Mouse (Mus musculus): Measurements from ENCODE around the gene Snd1.

DNA sequence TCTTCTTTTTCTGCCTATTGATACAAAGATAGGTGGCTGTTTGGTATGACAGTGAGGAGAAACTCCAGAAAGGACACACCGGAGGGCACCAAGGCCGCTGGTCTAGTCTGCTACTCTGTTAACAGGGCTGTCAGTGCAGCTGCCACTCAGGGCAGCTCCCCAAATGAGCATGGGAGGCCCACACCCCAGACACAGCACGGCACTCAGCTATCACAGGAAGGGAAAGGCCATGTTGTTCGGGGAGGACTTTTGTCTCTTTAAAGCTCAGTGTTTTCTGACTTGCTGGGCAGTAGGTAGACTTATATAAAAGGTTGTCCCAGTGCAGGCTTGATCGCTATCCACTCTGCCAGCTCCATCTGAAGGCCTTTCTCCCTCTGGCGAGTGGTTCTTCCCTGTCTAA lies 312.2 kb downstream of the Snd1 start:
- TF ChIP-seq GATA1 (IDR thresholded peaks at IDR 0.05; ENCODE audit: borderline replicate concordance, low read length) (no peak), FLI1 (IDR thresholded peaks at IDR 0.05; ENCODE audit: low read length) (no peak)
